In the genomic region with DNA sequence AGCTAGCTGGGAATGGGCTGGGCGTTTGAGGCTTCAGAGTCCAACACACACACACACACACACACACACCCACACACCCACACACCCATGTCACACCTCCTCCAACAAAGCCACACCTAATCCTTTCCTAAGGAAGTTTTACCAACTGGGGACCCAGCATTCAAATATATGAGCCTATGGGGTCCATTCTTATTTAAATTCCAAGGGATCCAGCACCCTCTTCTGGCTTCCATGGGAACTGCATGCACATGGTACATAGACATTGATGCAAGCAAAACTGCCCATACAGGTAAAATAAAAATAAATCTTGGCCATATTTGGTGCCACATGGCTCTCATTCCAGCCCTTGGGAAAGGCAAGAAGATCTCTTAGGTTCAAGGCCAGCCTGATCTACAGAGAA, we compare ENCODE assay signal across 11 mouse cellular contexts. TPM values are rescaled to one million over a fixed set of nuclear protein-coding genes. Genes with fewer than 3 reads are reported as not detected.
A peak's percentile ranks its signal among the peaks of the same experiment; 100 is the strongest.
DNase-seq lines count a peak whose midpoint lies in the region; ATAC-seq and TF ChIP-seq lines count a peak whose summit lies in the region.
"Had no signal": no experiment of that assay in that cellular context is flagged by ENCODE, and none has a peak within 500 bp of the region (broad histone marks: within the 10 kb centered on the region; RNA-seq: fewer than 3 reads in every experiment).

No protein-coding gene starts in this region.

- no peaks in the 10 kb centered on the region for H3K9me3 ChIP-seq in hindbrain, embryonic 14.5 days (ENCODE audit: control insufficient read depth, low read length)
- no peaks in the 10 kb centered on the region for H3K9me3 ChIP-seq in hindbrain, embryonic 16.5 days (ENCODE audit: control insufficient read depth, low read length)
- no peaks in the 10 kb centered on the region for H3K9me3 ChIP-seq in forebrain, embryonic 16.5 days (ENCODE audit: control insufficient read depth, low read length)
- H3K9me3 ChIP-seq: embryonic facial prominence, embryonic 12.5 days had no signal

- no peaks in the 10 kb centered on the region for H3K4me1 ChIP-seq in hindbrain, embryonic 14.5 days (replicated peaks; ENCODE audit: control insufficient read depth, insufficient read depth, low read length)
- no peaks in the 10 kb centered on the region for H3K4me1 ChIP-seq in hindbrain, embryonic 16.5 days (ENCODE audit: control insufficient read depth, insufficient read depth, low read depth, low read length)
- no peaks in the 10 kb centered on the region for H3K4me1 ChIP-seq in thymus, adult 2 months (replicated peaks; ENCODE audit: control insufficient read depth, insufficient read depth, low read length)
- no peaks in the 10 kb centered on the region for H3K4me1 ChIP-seq in forebrain, embryonic 16.5 days (replicated peaks; ENCODE audit: control insufficient read depth, insufficient read depth, low read length)
- H3K4me1 ChIP-seq: embryonic facial prominence, embryonic 12.5 days had no signal

- no peak overlapping the region for H3K4me2 ChIP-seq in hindbrain, embryonic 14.5 days (replicated peaks)
- H3K4me2 ChIP-seq in hindbrain, embryonic 16.5 days (ENCODE audit: low read length), result no peak overlapping the region
- no peak overlapping the region for H3K4me2 ChIP-seq in forebrain, embryonic 16.5 days (ENCODE audit: low read length)
- H3K4me2 ChIP-seq: embryonic facial prominence, embryonic 12.5 days had no signal

- H3K9ac ChIP-seq in hindbrain, embryonic 14.5 days, result no peak overlapping the region
- H3K9ac ChIP-seq in hindbrain, embryonic 16.5 days (ENCODE audit: low read depth, low read length), result no peak overlapping the region
- H3K9ac ChIP-seq in forebrain, embryonic 16.5 days (replicated peaks; ENCODE audit: low read depth, low read length), result no peak overlapping the region
- H3K9ac ChIP-seq: embryonic facial prominence, embryonic 12.5 days had no signal

- no peak overlapping the region for H3K4me3 ChIP-seq in hindbrain, embryonic 14.5 days (replicated peaks; ENCODE audit: low read length)
- no peak overlapping the region for H3K4me3 ChIP-seq in hindbrain, embryonic 16.5 days (ENCODE audit: low read length)
- no peak overlapping the region for H3K4me3 ChIP-seq in thymus, adult 2 months (ENCODE audit: control insufficient read depth, insufficient read depth, low read length)
- H3K4me3 ChIP-seq in forebrain, embryonic 16.5 days (replicated peaks; ENCODE audit: low read length), result no peak overlapping the region
- H3K4me3 ChIP-seq: embryonic facial prominence, embryonic 12.5 days had no signal

- no peak for TF ChIP-seq CTCF in thymus, adult 2 months (IDR thresholded peaks at IDR 0.05; ENCODE audit: borderline replicate concordance, control insufficient read depth, extremely low read depth, insufficient read depth, low read length, poor library complexity)

- ATAC-seq in hindbrain, embryonic 14.5 days (ENCODE audit: low FRiP score), result no peak
- no peak for ATAC-seq in hindbrain, embryonic 16.5 days
- peak; percentile 73 for ATAC-seq in common myeloid progenitor, adult 5-6 weeks (replicated peaks; ENCODE audit: low read depth, poor library complexity, severe bottlenecking)
- 0 out of 2 replicates have a peak, but pooled peaks have one; percentile 44 for ATAC-seq in megakaryocyte-erythroid progenitor cell, adult 5-6 weeks (replicated peaks; ENCODE audit: low FRiP score, low TSS enrichment, poor library complexity, severe bottlenecking)
- no peak for ATAC-seq in forebrain, embryonic 16.5 days

- H3K27me3 ChIP-seq in hindbrain, embryonic 14.5 days (ENCODE audit: control insufficient read depth, insufficient read depth, low read length), result no peaks in the 10 kb centered on the region
- H3K27me3 ChIP-seq in hindbrain, embryonic 16.5 days (replicated peaks; ENCODE audit: control insufficient read depth, insufficient read depth, low read length), result no peaks in the 10 kb centered on the region
- H3K27me3 ChIP-seq in thymus, adult 2 months (ENCODE audit: control insufficient read depth, insufficient read depth, low read length), result no peaks in the 10 kb centered on the region
- H3K27me3 ChIP-seq in forebrain, embryonic 16.5 days (replicated peaks; ENCODE audit: control insufficient read depth, insufficient read depth, low read length), result no peaks in the 10 kb centered on the region
- H3K27me3 ChIP-seq: embryonic facial prominence, embryonic 12.5 days had no signal

- H3K36me3 ChIP-seq in hindbrain, embryonic 14.5 days (replicated peaks; ENCODE audit: control insufficient read depth, insufficient read depth), result peaks cover 32% of the 10 kb centered on the region
- peaks cover 8% of the 10 kb centered on the region for H3K36me3 ChIP-seq in hindbrain, embryonic 16.5 days (ENCODE audit: control insufficient read depth, insufficient read depth, low read length)
- 0 out of 2 replicates have a peak, but pooled peaks cover under 1% of the 10 kb centered on the region for H3K36me3 ChIP-seq in thymus, adult 2 months (ENCODE audit: control insufficient read depth, insufficient read depth, low read length)
- H3K36me3 ChIP-seq in forebrain, embryonic 16.5 days (ENCODE audit: control insufficient read depth, insufficient read depth), result peaks cover 9% of the 10 kb centered on the region; the same call in 1 of the 2 replicates

- DNase-seq in hindbrain, embryonic 14.5 days (ENCODE audit: low spot score), result peak; percentile 69
- DNase-seq in thymus, adult 2 months, result peak; percentile 23
- DNase-seq in thymus, adult 18-20 months, result no peak
- DNase-seq in ovary, adult 18-20 months (ENCODE audit: low spot score), result no peak

- no peak overlapping the region for H3K27ac ChIP-seq in hindbrain, embryonic 14.5 days
- no peak overlapping the region for H3K27ac ChIP-seq in hindbrain, embryonic 16.5 days (ENCODE audit: low read depth, low read length)
- no peak overlapping the region for H3K27ac ChIP-seq in thymus, adult 2 months (ENCODE audit: control insufficient read depth, insufficient read depth, low read length)
- no peak overlapping the region for H3K27ac ChIP-seq in forebrain, embryonic 16.5 days (ENCODE audit: low read length)
- H3K27ac ChIP-seq: embryonic facial prominence, embryonic 12.5 days had no signal

- 100% methylated on average over 1 of the region's 1 CpGs for WGBS in hindbrain, embryonic 14.5 days
- 100% methylated on average over 1 of the region's 1 CpGs for WGBS in hindbrain, embryonic 16.5 days
- WGBS in thymus, adult 2 months, result 97% methylated on average over 1 of the region's 1 CpGs
- 100% methylated on average over 1 of the region's 1 CpGs for WGBS in forebrain, embryonic 16.5 days

- no peak for TF ChIP-seq POLR2A in thymus, adult 2 months (IDR thresholded peaks at IDR 0.05; ENCODE audit: control insufficient read depth, extremely low read depth, insufficient read depth, low read length, poor library complexity)

RNA-seq across cellular contexts. Expression of a gene that starts 16.1 kb away (rescaled TPM):
- 83.9 and 89.1 TPM in 2 replicates for polyA plus RNA-seq in hindbrain, embryonic 14.5 days (2014; fragmentation: Nextera tagmentation; extraction: Ambion mirVana)
- polyA plus RNA-seq in hindbrain, embryonic 16.5 days (2015; fragmentation: Nextera tagmentation; extraction: Ambion mirVana), result 96.4 and 98.7 TPM in 2 replicates
- 31.5 and 45.9 TPM in 2 replicates for polyA plus RNA-seq in thymus, adult 2 months (2012; rRNA removed)
- 23.6 and 31.8 TPM in 2 replicates for total RNA-seq in common myeloid progenitor, adult 5-6 weeks (2017)
- 32.1 and 32.8 TPM in 2 replicates for total RNA-seq in megakaryocyte-erythroid progenitor cell, adult 5-6 weeks (2014; fragmentation: Nextera tagmentation)
- 23.8 and 41.1 TPM in 2 replicates for total RNA-seq in megakaryocyte-erythroid progenitor cell, adult 5-6 weeks (2017)
- polyA plus RNA-seq in forebrain, embryonic 16.5 days (2015; fragmentation: Nextera tagmentation; extraction: Ambion mirVana), result 74.0 and 77.2 TPM in 2 replicates

RNA-seq across cellular contexts. Expression of a gene that starts 25.7 kb away (rescaled TPM):
- polyA plus RNA-seq in hindbrain, embryonic 14.5 days (2014; fragmentation: Nextera tagmentation; extraction: Ambion mirVana), result 169 and 184 TPM in 2 replicates
- 171 and 176 TPM in 2 replicates for polyA plus RNA-seq in hindbrain, embryonic 16.5 days (2015; fragmentation: Nextera tagmentation; extraction: Ambion mirVana)
- polyA plus RNA-seq in thymus, adult 2 months (2012; rRNA removed), result 66.5 and 83.5 TPM in 2 replicates
- 76.2 and 84.4 TPM in 2 replicates for total RNA-seq in common myeloid progenitor, adult 5-6 weeks (2017)
- 125 and 167 TPM in 2 replicates for total RNA-seq in megakaryocyte-erythroid progenitor cell, adult 5-6 weeks (2014; fragmentation: Nextera tagmentation)
- total RNA-seq in megakaryocyte-erythroid progenitor cell, adult 5-6 weeks (2017), result 82.0 and 92.6 TPM in 2 replicates
- 177 and 190 TPM in 2 replicates for polyA plus RNA-seq in forebrain, embryonic 16.5 days (2015; fragmentation: Nextera tagmentation; extraction: Ambion mirVana)

RNA-seq across cellular contexts. Expression of a gene that starts 32.7 kb away (rescaled TPM):
- polyA plus RNA-seq in hindbrain, embryonic 14.5 days (2014; fragmentation: Nextera tagmentation; extraction: Ambion mirVana), result not detected in 2 replicates
- polyA plus RNA-seq in hindbrain, embryonic 16.5 days (2015; fragmentation: Nextera tagmentation; extraction: Ambion mirVana), result not detected in 2 replicates
- 0.11 TPM in 1 of 2 replicates, not detected in the other for polyA plus RNA-seq in thymus, adult 2 months (2012; rRNA removed)
- not detected in 2 replicates for total RNA-seq in common myeloid progenitor, adult 5-6 weeks (2017)
- total RNA-seq in megakaryocyte-erythroid progenitor cell, adult 5-6 weeks (2014; fragmentation: Nextera tagmentation), result not detected in 2 replicates
- total RNA-seq in megakaryocyte-erythroid progenitor cell, adult 5-6 weeks (2017), result not detected in 2 replicates
- polyA plus RNA-seq in forebrain, embryonic 16.5 days (2015; fragmentation: Nextera tagmentation; extraction: Ambion mirVana), result not detected in 2 replicates
- total RNA-seq: left cerebral cortex, adult 18-20 months had no signal
- polyA plus RNA-seq: embryonic facial prominence, embryonic 12.5 days; neural tube, embryonic 14.5 days had no signal

RNA-seq across cellular contexts. Expression of a gene that starts 46.3 kb away (rescaled TPM):
- 31.3 and 33.6 TPM in 2 replicates for polyA plus RNA-seq in hindbrain, embryonic 14.5 days (2014; fragmentation: Nextera tagmentation; extraction: Ambion mirVana)
- polyA plus RNA-seq in hindbrain, embryonic 16.5 days (2015; fragmentation: Nextera tagmentation; extraction: Ambion mirVana), result 35.2 and 42.4 TPM in 2 replicates
- polyA plus RNA-seq in thymus, adult 2 months (2012; rRNA removed), result 32.9 and 36.8 TPM in 2 replicates
- 14.2 and 18.7 TPM in 2 replicates for total RNA-seq in common myeloid progenitor, adult 5-6 weeks (2017)
- total RNA-seq in megakaryocyte-erythroid progenitor cell, adult 5-6 weeks (2014; fragmentation: Nextera tagmentation), result 17.2 and 22.8 TPM in 2 replicates
- total RNA-seq in megakaryocyte-erythroid progenitor cell, adult 5-6 weeks (2017), result 20.6 and 21.1 TPM in 2 replicates
- 42.3 and 42.9 TPM in 2 replicates for polyA plus RNA-seq in forebrain, embryonic 16.5 days (2015; fragmentation: Nextera tagmentation; extraction: Ambion mirVana)

Comparison
In these comparisons a context has a peak if more than half of its experiments do, and no peak if none do; other contexts are left out.
1. DNase-seq: peak in hindbrain, embryonic 14.5 days (single experiment) and thymus, adult 2 months (single experiment); none in thymus, adult 18-20 months (0 of 2) and ovary, adult 18-20 months (single experiment).
2. ATAC-seq: peak in common myeloid progenitor, adult 5-6 weeks (single experiment) and megakaryocyte-erythroid progenitor cell, adult 5-6 weeks (single experiment); none in hindbrain, embryonic 14.5 days (single experiment), hindbrain, embryonic 16.5 days (single experiment) and forebrain, embryonic 16.5 days (single experiment).